Comparison of ENCODE assay signal across 15 mouse cellular contexts in genomic region chr4:142798834-142799233, GRCm38 (mm10).
A peak's percentile ranks its signal among the peaks of the same experiment; 100 is the strongest.
DNase-seq lines count a peak whose midpoint lies in the region; ATAC-seq and TF ChIP-seq lines count a peak whose summit lies in the region.
"Had no signal": no experiment of that assay in that cellular context is flagged by ENCODE, and none has a peak within 500 bp of the region (broad histone marks: within the 10 kb centered on the region; RNA-seq: fewer than 3 reads in every experiment).

No protein-coding gene starts in this region.

- H3K4me3 ChIP-seq in forebrain, embryonic 13.5 days: no peak overlapping the region
- H3K4me3 ChIP-seq in forebrain, embryonic 11.5 days (ENCODE audit: low read depth, low read length): no peak overlapping the region
- H3K4me3 ChIP-seq in kidney, adult 2 months (ENCODE audit: insufficient read depth, low read depth, low read length): no peak overlapping the region
- H3K4me3 ChIP-seq: erythroblast, embryonic 14.5 days; heart, adult 2 months; liver, embryonic 13.5 days had no signal

- 74% methylated on average over 6 of the region's 6 CpGs for WGBS in forebrain, embryonic 13.5 days
- WGBS in forebrain, embryonic 11.5 days: 85% methylated on average over 6 of the region's 6 CpGs
- WGBS in kidney, adult 2 months: 60% methylated on average over 6 of the region's 6 CpGs

- ATAC-seq in forebrain, embryonic 13.5 days: no peak
- ATAC-seq in forebrain, embryonic 11.5 days (replicated peaks; ENCODE audit: low FRiP score): no peak
- ATAC-seq in frontal cortex, adult (ENCODE audit: low TSS enrichment): no peak
- ATAC-seq: intestine, postnatal 0 days had no signal

- no peaks in the 10 kb centered on the region for H3K36me3 ChIP-seq in forebrain, embryonic 13.5 days (ENCODE audit: poor library complexity, severe bottlenecking)
- H3K36me3 ChIP-seq in forebrain, embryonic 11.5 days (ENCODE audit: control insufficient read depth, insufficient read depth, low read length): no peaks in the 10 kb centered on the region
- no peaks in the 10 kb centered on the region for H3K36me3 ChIP-seq in kidney, adult 2 months (ENCODE audit: control insufficient read depth, insufficient read depth, low read length)
- H3K36me3 ChIP-seq: liver, embryonic 13.5 days had no signal

- intact Hi-C loops in left cerebral cortex, postnatal 4 days (cut with DNase I): no loop called here
- intact Hi-C loops in left cerebral cortex, postnatal 10 days (cut with DNase I): no loop called here

- H3K9ac ChIP-seq in forebrain, embryonic 13.5 days: no peak overlapping the region
- no peak overlapping the region for H3K9ac ChIP-seq in forebrain, embryonic 11.5 days (ENCODE audit: low read length)
- H3K9ac ChIP-seq: liver, embryonic 13.5 days had no signal

- H3K9me3 ChIP-seq in forebrain, embryonic 13.5 days (replicated peaks): no peaks in the 10 kb centered on the region
- H3K9me3 ChIP-seq in forebrain, embryonic 11.5 days (ENCODE audit: control insufficient read depth, low read length): no peaks in the 10 kb centered on the region

- peak overlapping the region; percentile 65; the same call in 1 of the 2 replicates for H3K27ac ChIP-seq in forebrain, embryonic 13.5 days
- H3K27ac ChIP-seq in forebrain, embryonic 11.5 days (ENCODE audit: low read depth, low read length): no peak overlapping the region
- H3K27ac ChIP-seq in kidney, adult 2 months (ENCODE audit: insufficient read depth, low read depth, low read length): no peak overlapping the region
- H3K27ac ChIP-seq: heart, adult 2 months; liver, embryonic 13.5 days had no signal

- no peak for DNase-seq in forebrain, embryonic 11.5 days (ENCODE audit: low spot score)
- DNase-seq in left cerebral cortex, postnatal 4 days: peak; percentile 45
- DNase-seq in left cerebral cortex, postnatal 10 days (ENCODE audit: extremely low spot score in 1 of 2, low spot score in 2 of 2): no peak
- peak; percentile 66 to 79 for DNase-seq in cerebellum, postnatal 14 days
- peak; percentile 14 to 31 for DNase-seq in layer of hippocampus, postnatal 10 days (ENCODE audit: low spot score in 2 of 2)
- no peak for DNase-seq in kidney, adult 2 months
- DNase-seq: B cell, adult 2 months; heart, adult 2 months; kidney, postnatal 14 days; liver, embryonic 13.5 days; lung, postnatal 14 days had no signal

- TF ChIP-seq CTCF in kidney, adult 2 months (conservative IDR thresholded peaks at IDR 0.05; ENCODE audit: insufficient read depth, insufficient read length, low read depth, low read length): no peak

- H3K4me2 ChIP-seq in forebrain, embryonic 13.5 days: no peak overlapping the region
- H3K4me2 ChIP-seq in forebrain, embryonic 11.5 days (ENCODE audit: low read depth, low read length, severe bottlenecking): no peak overlapping the region
- H3K4me2 ChIP-seq: liver, embryonic 13.5 days had no signal

- H3K4me1 ChIP-seq in forebrain, embryonic 13.5 days: peaks cover 9% of the 10 kb centered on the region; the same call in 1 of the 2 replicates
- no peaks in the 10 kb centered on the region for H3K4me1 ChIP-seq in forebrain, embryonic 11.5 days (replicated peaks; ENCODE audit: control insufficient read depth, insufficient read depth, low read length)
- no peaks in the 10 kb centered on the region for H3K4me1 ChIP-seq in kidney, adult 2 months (ENCODE audit: control insufficient read depth, insufficient read depth, low read length)
- H3K4me1 ChIP-seq: liver, embryonic 13.5 days had no signal

- TF ChIP-seq POLR2A in kidney, adult 2 months (IDR thresholded peaks at IDR 0.05; ENCODE audit: low read depth, low read length): no peak

- no peaks in the 10 kb centered on the region for H3K27me3 ChIP-seq in forebrain, embryonic 13.5 days
- H3K27me3 ChIP-seq in forebrain, embryonic 11.5 days (ENCODE audit: control insufficient read depth, insufficient read depth, low read length): no peaks in the 10 kb centered on the region
- H3K27me3 ChIP-seq in kidney, adult 2 months (replicated peaks; ENCODE audit: control insufficient read depth, insufficient read depth, low read length): no peaks in the 10 kb centered on the region
- H3K27me3 ChIP-seq: liver, embryonic 13.5 days had no signal

Comparison
In these comparisons a context has a peak if more than half of its experiments do, and no peak if none do; other contexts are left out.
1. DNase-seq: peak in left cerebral cortex, postnatal 4 days (single experiment), cerebellum, postnatal 14 days (2 of 2) and layer of hippocampus, postnatal 10 days (2 of 2); none in forebrain, embryonic 11.5 days (single experiment), left cerebral cortex, postnatal 10 days (0 of 2) and kidney, adult 2 months (single experiment).